Mouse (Mus musculus) Muller cell, postnatal 12 days (primary cell): ENCODE data around the gene Pde6d.
"Not testable (repeated sequence)": the region's sequence is repeated elsewhere in the genome, so short reads cannot be mapped to it uniquely, and the experiment has no call there.

Experiments used
- DNase-seq: peaks from one replicate; pipeline ENCODE4 v3.0.0-alpha.2; 2015; ENCODE audit errors: inconsistent ontology term

The Pde6d gene

GRCm38 (mm10) chr1:86569292-86569860, 13.1 kb downstream of the Pde6d start:
- DNase-seq: no peak

GRCm38 (mm10) chr1:86568409-86568808, 14.0 kb downstream of the Pde6d start:
- no peak for DNase-seq

- DNase-seq: no peak
These were observed 19.8 kb downstream of the Pde6d start for GRCm38 (mm10) chr1:86562663-86563062.

GRCm38 (mm10) chr1:86559232-86559631, 23.2 kb downstream of the Pde6d start:
- no peak for DNase-seq

GRCm38 (mm10) chr1:86557872-86558271, 24.6 kb downstream of the Pde6d start:
- DNase-seq: peak; percentile 17

GRCm38 (mm10) chr1:86555665-86556064, 26.8 kb downstream of the Pde6d start:
- DNase-seq: no peak

GRCm38 (mm10) chr1:86551877-86552276, 30.6 kb downstream of the Pde6d start:
- no peak for DNase-seq

- no peak for DNase-seq
These were observed 31.1 kb downstream of the Pde6d start for GRCm38 (mm10) chr1:86551299-86551698.

GRCm38 (mm10) chr1:86546797-86547196, 35.6 kb downstream of the Pde6d start:
- DNase-seq: no peak

GRCm38 (mm10) chr1:86542584-86542983, 39.8 kb downstream of the Pde6d start:
- DNase-seq: no peak

GRCm38 (mm10) chr1:86539583-86539982, 42.8 kb downstream of the Pde6d start:
- DNase-seq: not testable (repeated sequence)

- DNase-seq: peak; percentile 24
These were observed 44.0 kb downstream of the Pde6d start for GRCm38 (mm10) chr1:86538383-86538782.

- no peak for DNase-seq
These were observed 48.9 kb downstream of the Pde6d start for GRCm38 (mm10) chr1:86533411-86534130.

- DNase-seq: peak; percentile 85
These were observed 49.9 kb downstream of the Pde6d start for GRCm38 (mm10) chr1:86532362-86533051.

GRCm38 (mm10) chr1:86531547-86532321, 50.7 kb downstream of the Pde6d start:
- DNase-seq: peak; percentile 15

GRCm38 (mm10) chr1:86530871-86531546, 51.4 kb downstream of the Pde6d start:
- peak; percentile 34 for DNase-seq

- no peak for DNase-seq
These were observed 52.8 kb downstream of the Pde6d start for GRCm38 (mm10) chr1:86529590-86529989.

- no peak for DNase-seq
These were observed 53.8 kb downstream of the Pde6d start for GRCm38 (mm10) chr1:86528571-86529180.

- peak; percentile 90 for DNase-seq
These were observed 54.6 kb downstream of the Pde6d start for GRCm38 (mm10) chr1:86527599-86528486.
